Mouse (Mus musculus): ENCODE data around the gene Hdac10. TPM values are rescaled to one million over a fixed set of nuclear protein-coding genes. Genes with fewer than 3 reads are reported as not detected.

Hdac10 gene
- polyA plus RNA-seq (2015; fragmentation: Nextera tagmentation; extraction: Ambion mirVana): 10.7 and 12.4 TPM in 2 replicates

DNA sequence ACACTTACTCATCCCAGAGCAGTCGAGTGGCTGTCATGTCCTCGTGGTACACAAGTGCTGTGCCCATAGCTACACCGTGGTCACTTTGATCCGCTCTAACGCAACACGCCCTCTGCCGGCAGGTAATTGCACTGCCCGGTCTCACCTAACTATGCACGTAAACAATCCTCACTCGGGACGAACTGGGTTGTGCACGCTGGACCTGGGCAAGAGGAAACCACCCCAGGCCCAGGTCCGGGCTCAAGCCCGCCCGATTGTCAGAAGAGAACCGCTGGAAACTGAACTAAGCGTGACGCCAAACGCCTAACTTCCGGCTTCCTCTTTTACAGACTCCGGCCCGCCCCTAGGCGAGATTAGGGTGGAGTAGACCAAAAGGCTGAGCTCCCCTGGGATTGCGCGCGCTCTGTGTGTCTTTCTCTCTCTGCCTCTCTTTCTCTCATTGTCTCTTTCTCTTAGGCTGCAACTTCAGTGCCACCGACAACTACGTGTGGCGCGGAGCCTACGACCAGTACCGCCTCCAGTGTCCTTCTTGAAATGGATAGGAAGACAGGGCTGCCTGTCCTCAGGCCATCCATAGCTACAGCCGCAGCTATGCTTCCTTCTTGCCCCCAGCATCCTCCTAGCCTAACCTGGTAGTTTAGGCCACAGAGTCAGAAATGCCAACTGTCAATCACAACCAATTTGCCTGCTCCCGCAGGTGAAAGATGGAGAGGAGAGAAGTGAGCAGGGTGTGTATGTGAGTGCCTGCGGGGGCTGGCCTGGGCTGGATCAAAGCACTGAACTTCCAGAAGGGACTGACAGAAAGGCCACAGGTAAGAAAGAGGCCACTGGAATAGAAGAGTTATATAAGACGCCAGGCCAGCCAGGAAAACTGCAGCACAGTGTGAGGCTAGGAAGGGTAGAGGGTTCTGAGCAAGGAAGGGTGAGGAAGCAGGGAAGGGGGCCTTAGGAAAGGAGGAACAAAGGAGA is at the start of gene Hdac10:
Gene Hdac10, minus strand, starts transcription at position 319 of the 969 bp plus-strand sequence.
- Histone ChIP-seq H3K4me2 (replicated peaks; ENCODE audit: low read depth) (peak within 1 kb of the TSS; percentile 61), H3K4me1 (replicated peaks; ENCODE audit: control insufficient read depth, insufficient read depth) (peaks cover 9% of the 10 kb centered on the region; the same call in 1 of the 2 replicates), H3K36me3 (ENCODE audit: control insufficient read depth, insufficient read depth, low read length) (no peaks in the 10 kb centered on the region), H3K9ac (ENCODE audit: low read length) (peak within 1 kb of the TSS; percentile 74), H3K27me3 (ENCODE audit: control insufficient read depth, insufficient read depth, low read length) (no peaks in the 10 kb centered on the region), H3K9me3 (ENCODE audit: control insufficient read depth, low read length) (no peaks in the 10 kb centered on the region), H3K27ac (replicated peaks) (peak within 1 kb of the TSS; percentile 82), H3K4me3 (ENCODE audit: low read depth, low read length) (peak within 1 kb of the TSS; percentile 64)
- 2% methylated on average over 36 of the region's 36 CpGs for WGBS
- DNase-seq (ENCODE audit: low spot score): peak; percentile 83
- peak; percentile 87 for ATAC-seq (ENCODE audit: low FRiP score, low TSS enrichment)
- TF ChIP-seq CTCF (IDR thresholded peaks at IDR 0.05; ENCODE audit: low read depth) (peak; percentile 95), EP300 (optimal IDR thresholded peaks at IDR 0.05) (no peak)

GRCm38 (mm10) chr15:89177576-89178259 is 49.2 kb upstream of the Hdac10 start:
- H3K4me3 ChIP-seq (ENCODE audit: low read depth, low read length): peak overlapping the region; percentile 88; the same call in 1 of the 2 replicates
- peak; percentile 85 for DNase-seq (ENCODE audit: low spot score)
- H3K36me3 ChIP-seq (ENCODE audit: control insufficient read depth, insufficient read depth, low read length): no peaks in the 10 kb centered on the region
- peak overlapping the region; percentile 87 for H3K9ac ChIP-seq (ENCODE audit: low read length)
- H3K4me2 ChIP-seq (replicated peaks; ENCODE audit: low read depth): peak overlapping the region; percentile 83
- H3K27ac ChIP-seq (replicated peaks): peak overlapping the region; percentile 95
- H3K4me1 ChIP-seq (replicated peaks; ENCODE audit: control insufficient read depth, insufficient read depth): peaks cover 29% of the 10 kb centered on the region
- peak; percentile 53 for ATAC-seq (ENCODE audit: low FRiP score, low TSS enrichment)
- H3K9me3 ChIP-seq (ENCODE audit: control insufficient read depth, low read length): no peaks in the 10 kb centered on the region
- H3K27me3 ChIP-seq (ENCODE audit: control insufficient read depth, insufficient read depth, low read length): no peaks in the 10 kb centered on the region
- TF ChIP-seq CTCF (IDR thresholded peaks at IDR 0.05; ENCODE audit: low read depth) (no peak), EP300 (optimal IDR thresholded peaks at IDR 0.05) (no peak)
- 49% methylated on average over 4 of the region's 4 CpGs for WGBS

DNA sequence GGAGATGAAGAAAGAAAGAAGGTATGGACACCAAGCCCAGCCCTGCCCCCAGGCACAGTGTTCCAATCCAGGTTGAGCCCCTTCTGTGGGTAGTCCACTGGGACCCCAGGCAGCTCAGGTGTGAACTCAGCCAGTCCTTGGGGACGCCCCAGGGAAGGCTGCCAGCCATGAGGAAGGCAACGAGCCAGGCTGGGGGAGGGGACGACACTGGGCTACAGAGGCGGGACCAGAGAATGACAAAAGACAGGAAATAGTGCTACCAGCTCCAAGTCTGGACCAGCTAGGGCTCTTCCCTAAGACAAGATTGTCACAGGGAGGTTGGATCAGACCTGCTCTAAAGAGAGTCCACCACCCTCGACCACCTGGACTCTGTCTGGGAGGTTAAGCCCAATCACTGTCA is 48.6 kb upstream of the Hdac10 start:
- H3K4me3 ChIP-seq (ENCODE audit: low read depth, low read length): 0 out of 2 replicates have a peak overlapping the region, but pooled peaks have one; percentile 1
- peak; percentile 90 for DNase-seq (ENCODE audit: low spot score)
- TF ChIP-seq EP300 (optimal IDR thresholded peaks at IDR 0.05) (no peak), CTCF (IDR thresholded peaks at IDR 0.05; ENCODE audit: low read depth) (no peak)
- no peaks in the 10 kb centered on the region for H3K9me3 ChIP-seq (ENCODE audit: control insufficient read depth, low read length)
- H3K4me1 ChIP-seq (replicated peaks; ENCODE audit: control insufficient read depth, insufficient read depth): peaks cover 29% of the 10 kb centered on the region
- no peaks in the 10 kb centered on the region for H3K27me3 ChIP-seq (ENCODE audit: control insufficient read depth, insufficient read depth, low read length)
- H3K4me2 ChIP-seq (replicated peaks; ENCODE audit: low read depth): peak overlapping the region; percentile 83
- 0 out of 2 replicates have a peak, but pooled peaks have one; percentile 8 for ATAC-seq (ENCODE audit: low FRiP score, low TSS enrichment)
- H3K9ac ChIP-seq (ENCODE audit: low read length): peak overlapping the region; percentile 58
- WGBS: 3% methylated on average over 5 of the region's 5 CpGs
- no peaks in the 10 kb centered on the region for H3K36me3 ChIP-seq (ENCODE audit: control insufficient read depth, insufficient read depth, low read length)
- H3K27ac ChIP-seq (replicated peaks): peak overlapping the region; percentile 95

- no peak for DNase-seq (ENCODE audit: low spot score)
- peak overlapping the region; percentile 25 for H3K4me2 ChIP-seq (replicated peaks; ENCODE audit: low read depth)
- no peak overlapping the region for H3K4me3 ChIP-seq (ENCODE audit: low read depth, low read length)
These were observed 47.1 kb upstream of the Hdac10 start for GRCm38 (mm10) chr15:89175411-89176155.

GRCm38 (mm10) chr15:89174889-89175339 is 46.4 kb upstream of the Hdac10 start:
- TF ChIP-seq EP300 (optimal IDR thresholded peaks at IDR 0.05): no peak
- no peak for TF ChIP-seq CTCF (IDR thresholded peaks at IDR 0.05; ENCODE audit: low read depth)
- no peaks in the 10 kb centered on the region for H3K36me3 ChIP-seq (ENCODE audit: control insufficient read depth, insufficient read depth, low read length)

More at GRCm38 (mm10) chr15:89175411-89176155, 47.1 kb upstream of the Hdac10 start:
- Histone ChIP-seq H3K27ac (replicated peaks) (peak overlapping the region; percentile 95), H3K36me3 (ENCODE audit: control insufficient read depth, insufficient read depth, low read length) (no peaks in the 10 kb centered on the region), H3K9ac (ENCODE audit: low read length) (no peak overlapping the region), H3K9me3 (ENCODE audit: control insufficient read depth, low read length) (no peaks in the 10 kb centered on the region), H3K4me1 (replicated peaks; ENCODE audit: control insufficient read depth, insufficient read depth) (peaks cover 27% of the 10 kb centered on the region), H3K27me3 (ENCODE audit: control insufficient read depth, insufficient read depth, low read length) (no peaks in the 10 kb centered on the region)
- 52% methylated on average over 13 of the region's 13 CpGs for WGBS
- no peak for ATAC-seq (ENCODE audit: low FRiP score, low TSS enrichment)
- TF ChIP-seq EP300 (optimal IDR thresholded peaks at IDR 0.05): no peak
- no peak for TF ChIP-seq CTCF (IDR thresholded peaks at IDR 0.05; ENCODE audit: low read depth)

More at GRCm38 (mm10) chr15:89174889-89175339, 46.4 kb upstream of the Hdac10 start:
- Histone ChIP-seq H3K27ac (replicated peaks) (peak overlapping the region; percentile 95), H3K4me3 (ENCODE audit: low read depth, low read length) (no peak overlapping the region), H3K9ac (ENCODE audit: low read length) (no peak overlapping the region; the same call in 1 of the 2 replicates), H3K9me3 (ENCODE audit: control insufficient read depth, low read length) (no peaks in the 10 kb centered on the region), H3K4me1 (replicated peaks; ENCODE audit: control insufficient read depth, insufficient read depth) (peaks cover 31% of the 10 kb centered on the region), H3K4me2 (replicated peaks; ENCODE audit: low read depth) (peak overlapping the region; percentile 100), H3K27me3 (ENCODE audit: control insufficient read depth, insufficient read depth, low read length) (no peaks in the 10 kb centered on the region)
- DNase-seq (ENCODE audit: low spot score) (no peak), ATAC-seq (ENCODE audit: low FRiP score, low TSS enrichment) (no peak)
- 42% methylated on average over 11 of the region's 11 CpGs for WGBS

Measured in stomach, postnatal 0 days (tissue).